ENCODE assay signal across 12 mouse cellular contexts in the genomic region with DNA sequence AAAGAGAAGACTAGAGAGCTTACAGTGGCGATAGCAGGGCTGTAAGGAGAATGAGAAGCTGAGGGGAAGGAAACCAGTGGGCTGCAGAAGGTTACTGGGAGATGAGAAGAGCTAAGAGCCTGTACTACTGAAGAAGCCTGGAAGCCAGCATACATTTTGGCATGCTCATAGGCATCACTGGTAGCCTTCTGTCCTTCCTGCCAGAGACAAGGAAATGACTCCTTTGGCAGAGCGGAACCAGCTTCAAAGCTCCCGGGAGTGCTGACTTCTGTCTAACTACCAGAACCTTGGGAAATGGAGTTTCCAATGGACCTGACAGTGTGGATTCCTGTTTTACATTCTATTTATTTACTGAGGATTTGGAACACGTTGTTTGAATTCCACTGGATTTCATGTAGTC.
"Had no signal": no experiment of that assay in that cellular context is flagged by ENCODE, and none has a peak within 500 bp of the region (broad histone marks: within the 10 kb centered on the region; RNA-seq: fewer than 3 reads in every experiment).

No protein-coding gene starts in this region.

- DNase-seq: kidney, postnatal 25 days; layer of hippocampus, postnatal 36 days; liver, embryonic 13.5 days; lung, adult 2 months; lung, postnatal 14 days; lung, postnatal 4 days; midbrain, embryonic 14.5 days; right cerebral cortex, postnatal 14 days; right cerebral cortex, postnatal 4 days; thymus, adult 2 months; thymus, postnatal 14 days; thymus, postnatal 4 days had no signal
